Mouse (Mus musculus): ENCODE measurements around the gene Ptprt. TPM values are rescaled to one million over a fixed set of nuclear protein-coding genes. Genes with fewer than 3 reads are reported as not detected.

The Ptprt gene
- total RNA-seq, 1 experiment from 2014 or later = not detected

GRCm38 (mm10) chr2:162499501-162499915 lies 161.4 kb downstream of the Ptprt start:
- no peak for ATAC-seq (replicated peaks in 1 of 2; ENCODE audit: insufficient read depth in 1 of 2, low FRiP score in 2 of 2, low TSS enrichment in 1 of 2, low read depth in 1 of 2, poor library complexity in 2 of 2, severe bottlenecking in 2 of 2)

DNA sequence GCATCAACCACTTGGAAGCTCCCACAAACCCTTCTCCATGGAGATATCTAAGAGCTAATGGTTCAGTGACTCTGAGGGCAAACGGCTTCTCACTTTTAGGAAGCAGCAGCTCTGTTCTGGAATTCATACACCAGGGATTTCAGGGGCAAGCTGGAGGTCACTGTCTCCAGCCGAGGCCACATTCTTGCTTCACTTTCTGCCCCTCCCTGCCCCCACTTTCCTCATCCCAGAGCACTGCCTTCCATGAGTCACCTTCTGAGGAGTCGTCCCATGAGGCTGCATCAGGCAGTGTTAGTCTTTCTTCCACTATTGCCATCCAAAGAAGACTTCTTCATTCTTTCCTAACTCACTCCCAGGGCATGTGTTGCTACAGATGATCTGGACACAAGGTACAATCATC lies 162.8 kb downstream of the Ptprt start:
- no peak for ATAC-seq (replicated peaks in 1 of 2; ENCODE audit: insufficient read depth in 1 of 2, low FRiP score in 2 of 2, low TSS enrichment in 1 of 2, low read depth in 1 of 2, poor library complexity in 2 of 2, severe bottlenecking in 2 of 2)

GRCm38 (mm10) chr2:162484036-162484435 lies 176.9 kb downstream of the Ptprt start:
- no peak for ATAC-seq (replicated peaks in 1 of 2; ENCODE audit: insufficient read depth in 1 of 2, low FRiP score in 2 of 2, low TSS enrichment in 1 of 2, low read depth in 1 of 2, poor library complexity in 2 of 2, severe bottlenecking in 2 of 2)

- no peak for ATAC-seq (replicated peaks in 1 of 2; ENCODE audit: insufficient read depth in 1 of 2, low FRiP score in 2 of 2, low TSS enrichment in 1 of 2, low read depth in 1 of 2, poor library complexity in 2 of 2, severe bottlenecking in 2 of 2)
Measured at GRCm38 (mm10) chr2:162443106-162443505, 217.8 kb downstream of the Ptprt start.

DNA sequence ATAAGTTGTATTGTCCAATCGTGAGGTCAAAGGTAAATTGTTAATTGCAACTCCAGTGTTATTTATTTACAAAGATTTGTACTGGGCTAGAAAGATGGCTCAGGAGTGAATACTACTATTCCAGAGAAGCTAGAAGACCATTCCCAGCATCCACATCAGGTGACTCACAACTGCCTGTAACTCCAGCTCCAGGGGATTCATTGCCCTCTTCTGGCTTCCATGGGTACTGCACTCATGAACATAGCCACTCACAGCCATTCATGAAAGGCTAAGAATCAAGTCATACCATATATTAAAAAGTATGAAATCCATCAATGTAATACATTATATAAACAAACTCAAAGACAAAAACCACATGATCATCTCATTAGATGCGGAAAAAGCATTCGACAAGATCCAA lies 224.3 kb downstream of the Ptprt start:
- ATAC-seq (replicated peaks in 1 of 2; ENCODE audit: insufficient read depth in 1 of 2, low FRiP score in 2 of 2, low TSS enrichment in 1 of 2, low read depth in 1 of 2, poor library complexity in 2 of 2, severe bottlenecking in 2 of 2) = no peak

GRCm38 (mm10) chr2:162430171-162430570 lies 230.8 kb downstream of the Ptprt start:
- ATAC-seq (replicated peaks in 1 of 2; ENCODE audit: insufficient read depth in 1 of 2, low FRiP score in 2 of 2, low TSS enrichment in 1 of 2, low read depth in 1 of 2, poor library complexity in 2 of 2, severe bottlenecking in 2 of 2) = no peak

DNA sequence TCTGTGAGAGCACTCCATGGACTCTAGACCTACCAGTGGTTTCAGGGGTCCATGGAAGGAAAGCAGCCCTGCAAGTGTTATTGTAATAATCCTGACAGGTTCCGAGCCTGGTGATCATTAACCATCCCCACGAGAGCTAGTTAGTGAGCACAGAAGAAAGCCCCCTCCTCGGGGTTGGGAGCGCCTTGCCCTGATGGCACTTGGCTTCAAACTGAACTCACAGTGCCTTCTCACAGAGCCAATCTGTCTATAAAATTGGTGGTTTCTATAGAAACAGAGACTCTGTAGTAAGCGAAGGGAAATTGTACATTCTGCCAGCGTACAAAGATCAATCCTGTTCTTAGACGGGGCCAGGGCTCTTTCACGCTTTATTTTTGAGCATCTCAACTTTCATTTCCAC lies 234.8 kb downstream of the Ptprt start:
- ATAC-seq (replicated peaks in 1 of 2; ENCODE audit: insufficient read depth in 1 of 2, low FRiP score in 2 of 2, low TSS enrichment in 1 of 2, low read depth in 1 of 2, poor library complexity in 2 of 2, severe bottlenecking in 2 of 2) = no peak

GRCm38 (mm10) chr2:162418181-162418580 lies 242.8 kb downstream of the Ptprt start:
- no peak for ATAC-seq (replicated peaks in 1 of 2; ENCODE audit: insufficient read depth in 1 of 2, low FRiP score in 2 of 2, low TSS enrichment in 1 of 2, low read depth in 1 of 2, poor library complexity in 2 of 2, severe bottlenecking in 2 of 2)

DNA sequence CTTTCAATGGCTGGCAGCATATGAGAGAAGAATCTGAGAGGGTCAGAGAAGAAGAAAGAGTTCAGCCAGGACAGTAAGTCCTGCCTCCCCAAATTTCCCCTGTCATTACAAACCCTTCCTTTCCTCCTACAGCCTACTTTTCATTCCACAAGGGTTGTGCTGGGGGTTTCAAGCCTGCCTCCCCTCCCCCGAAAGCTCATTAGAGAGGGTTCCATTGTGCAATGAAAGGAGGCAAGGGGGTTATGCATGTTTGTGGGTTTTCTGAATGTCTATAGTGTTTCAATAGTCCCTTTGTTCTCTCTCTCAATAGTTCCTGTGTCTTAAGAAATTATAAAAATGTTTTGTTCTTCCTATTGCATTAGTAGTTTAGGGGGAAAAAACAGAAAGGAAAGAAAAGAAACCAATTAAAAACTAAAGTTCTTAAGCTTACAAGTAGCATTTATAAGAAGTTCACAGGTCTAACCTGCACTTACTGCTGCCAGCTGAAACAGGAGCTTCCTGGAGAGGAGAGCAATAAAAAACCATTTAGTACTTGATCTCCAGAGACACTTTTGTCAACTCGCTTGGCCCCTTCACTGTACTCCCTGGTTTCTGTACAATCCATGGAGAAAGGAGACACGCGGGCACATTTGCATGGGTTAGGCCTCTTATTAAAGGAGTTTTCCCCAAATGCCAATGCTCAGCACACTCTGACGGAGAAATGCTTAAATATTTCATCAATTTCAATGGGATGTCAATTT lies 247.7 kb downstream of the Ptprt start:
- ATAC-seq (replicated peaks in 1 of 2; ENCODE audit: insufficient read depth in 1 of 2, low FRiP score in 2 of 2, low TSS enrichment in 1 of 2, low read depth in 1 of 2, poor library complexity in 2 of 2, severe bottlenecking in 2 of 2) = no peak

DNA sequence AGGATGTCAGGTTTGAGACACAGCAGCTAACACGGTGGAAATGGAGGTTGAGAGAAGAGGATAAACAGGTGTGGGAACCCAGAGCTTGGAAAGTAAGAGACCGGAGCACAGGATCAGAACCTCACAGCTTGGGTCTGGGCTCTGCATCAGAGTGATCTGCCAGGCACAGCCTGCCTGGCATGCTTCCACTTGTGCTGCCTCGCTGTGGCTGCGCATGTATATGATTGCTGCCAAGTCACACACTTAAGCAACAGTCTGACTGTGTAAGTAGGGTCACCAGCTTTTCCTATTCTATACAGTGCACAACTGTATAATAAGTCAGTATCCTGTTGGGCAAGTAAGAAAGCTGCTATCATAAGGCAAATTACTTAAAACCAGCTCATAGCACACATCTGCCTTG lies 249.9 kb downstream of the Ptprt start:
- ATAC-seq (replicated peaks in 1 of 2; ENCODE audit: insufficient read depth in 1 of 2, low FRiP score in 2 of 2, low TSS enrichment in 1 of 2, low read depth in 1 of 2, poor library complexity in 2 of 2, severe bottlenecking in 2 of 2) = no peak

GRCm38 (mm10) chr2:162409245-162409644 lies 251.7 kb downstream of the Ptprt start:
- no peak for ATAC-seq (replicated peaks in 1 of 2; ENCODE audit: insufficient read depth in 1 of 2, low FRiP score in 2 of 2, low TSS enrichment in 1 of 2, low read depth in 1 of 2, poor library complexity in 2 of 2, severe bottlenecking in 2 of 2)

GRCm38 (mm10) chr2:162401316-162402100 lies 259.4 kb downstream of the Ptprt start:
- ATAC-seq (replicated peaks in 1 of 2; ENCODE audit: insufficient read depth in 1 of 2, low FRiP score in 2 of 2, low TSS enrichment in 1 of 2, low read depth in 1 of 2, poor library complexity in 2 of 2, severe bottlenecking in 2 of 2) = no peak

GRCm38 (mm10) chr2:162394601-162395000 lies 266.3 kb downstream of the Ptprt start:
- no peak for ATAC-seq (replicated peaks in 1 of 2; ENCODE audit: insufficient read depth in 1 of 2, low FRiP score in 2 of 2, low TSS enrichment in 1 of 2, low read depth in 1 of 2, poor library complexity in 2 of 2, severe bottlenecking in 2 of 2)

- no peak for ATAC-seq (replicated peaks in 1 of 2; ENCODE audit: insufficient read depth in 1 of 2, low FRiP score in 2 of 2, low TSS enrichment in 1 of 2, low read depth in 1 of 2, poor library complexity in 2 of 2, severe bottlenecking in 2 of 2)
Measured at GRCm38 (mm10) chr2:162391834-162392233, 269.1 kb downstream of the Ptprt start.

GRCm38 (mm10) chr2:162377309-162377708 lies 283.6 kb downstream of the Ptprt start:
- no peak for ATAC-seq (replicated peaks in 1 of 2; ENCODE audit: insufficient read depth in 1 of 2, low FRiP score in 2 of 2, low TSS enrichment in 1 of 2, low read depth in 1 of 2, poor library complexity in 2 of 2, severe bottlenecking in 2 of 2)

GRCm38 (mm10) chr2:162349047-162349446 lies 311.9 kb downstream of the Ptprt start:
- ATAC-seq (replicated peaks in 1 of 2; ENCODE audit: insufficient read depth in 1 of 2, low FRiP score in 2 of 2, low TSS enrichment in 1 of 2, low read depth in 1 of 2, poor library complexity in 2 of 2, severe bottlenecking in 2 of 2) = no peak

DNA sequence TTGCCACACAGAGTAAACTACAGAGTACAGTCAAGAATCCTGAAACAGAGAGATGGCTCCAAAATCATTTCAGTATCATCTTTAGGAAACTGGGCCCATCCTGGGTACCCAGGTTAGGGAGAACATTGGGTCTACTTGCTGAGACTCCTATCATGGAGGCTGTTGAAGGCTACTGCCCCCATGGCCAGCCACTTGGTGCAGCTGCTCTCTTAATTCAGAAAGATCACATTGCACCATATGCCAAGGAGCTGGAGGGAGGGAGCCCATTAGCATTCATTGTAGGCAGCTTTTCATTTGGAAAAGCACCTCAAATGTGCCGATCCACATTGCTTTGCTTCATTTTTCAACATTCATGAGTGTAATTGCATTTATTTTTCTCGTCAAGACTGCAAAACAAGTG lies 319.1 kb downstream of the Ptprt start:
- no peak for ATAC-seq (replicated peaks in 1 of 2; ENCODE audit: insufficient read depth in 1 of 2, low FRiP score in 2 of 2, low TSS enrichment in 1 of 2, low read depth in 1 of 2, poor library complexity in 2 of 2, severe bottlenecking in 2 of 2)

GRCm38 (mm10) chr2:162340231-162340630 lies 320.7 kb downstream of the Ptprt start:
- no peak for ATAC-seq (replicated peaks in 1 of 2; ENCODE audit: insufficient read depth in 1 of 2, low FRiP score in 2 of 2, low TSS enrichment in 1 of 2, low read depth in 1 of 2, poor library complexity in 2 of 2, severe bottlenecking in 2 of 2)

Data from hematopoietic stem cell, adult 5-6 weeks (primary cell).